Mouse (Mus musculus) midbrain, embryonic 11.5 days (tissue): ENCODE data around the gene Egflam. TPM values are rescaled to one million over a fixed set of nuclear protein-coding genes. Genes with fewer than 3 reads are reported as not detected.

Experiments
- ATAC-seq: fragments of 200-750 bp; cut with Nextera tagmentation; 2 replicates; pipeline ENCODE4 v1.8.0; 2017; ENCODE audit warnings: moderate TSS enrichment, moderate library complexity; ENCODE audit not compliant: low FRiP score
- DNase-seq: peaks from one replicate; pipeline ENCODE4 v3.0.0; 2015; ENCODE audit warnings: low spot score; ENCODE audit errors: missing footprints
- H3K27ac ChIP-seq: fragments of 300-500 bp; sonication (generic); 2 replicates; pipeline ENCODE4 v1.5.1; 2014; ENCODE audit warnings: low read depth, low read length
- H3K27me3 ChIP-seq: fragments of 300-500 bp; sonication (generic); 2 replicates; pipeline ENCODE4 v1.6.1; 2014; ENCODE audit warnings: mild to moderate bottlenecking, low read length, moderate library complexity, mixed read lengths; ENCODE audit not compliant: control insufficient read depth, insufficient read depth
- H3K36me3 ChIP-seq: fragments of 300-500 bp; sonication (generic); 2 replicates; pipeline ENCODE4 v1.6.1; 2014; ENCODE audit warnings: mild to moderate bottlenecking, low read length, moderate library complexity, mixed read lengths; ENCODE audit not compliant: control insufficient read depth, insufficient read depth
- H3K4me1 ChIP-seq: fragments of 300-500 bp; sonication (generic); 2 replicates; pipeline ENCODE4 v1.6.1; 2014; ENCODE audit warnings: low read length; ENCODE audit not compliant: control insufficient read depth, insufficient read depth
- H3K4me2 ChIP-seq: fragments of 300-500 bp; sonication (generic); 2 replicates; pipeline ENCODE4 v1.6.1; 2014; ENCODE audit warnings: mild to moderate bottlenecking, moderate library complexity
- H3K4me3 ChIP-seq: fragments of 300-500 bp; sonication (generic); 2 replicates; pipeline ENCODE4 v1.5.1; 2014; ENCODE audit warnings: low read depth, low read length
- H3K9ac ChIP-seq: fragments of 300-500 bp; sonication (generic); 2 replicates; pipeline ENCODE4 v1.6.1; 2014; ENCODE audit warnings: low read length
- H3K9me3 ChIP-seq: fragments of 300-500 bp; sonication (generic); 2 replicates; pipeline ENCODE4 v1.6.1; 2016; ENCODE audit warnings: low read length; ENCODE audit not compliant: control insufficient read depth
- WGBS: fragments of 180-500 bp; shearing (Covaris S2); extraction: QIAGEN DNeasy Blood & Tissue Kit; methylation state at CpG from one replicate; pipeline ENCODE4 v1.1.7; 2014; 5-methylcytosine and 5-hydroxymethylcytosine counted together
- polyA plus RNA-seq: library from polyadenylated mRNA; unstranded; fragments of >200 nt; fragmentation: Nextera tagmentation; extraction: Ambion mirVana; gene quantifications from 2 replicates; pipeline ENCODE4 v1.2.1, GENCODE M21; 2014

The Egflam gene
- polyA plus RNA-seq, 1 experiment from 2014 or later = 10.3 TPM

- Histone ChIP-seq H3K36me3 (peaks cover 3% of the 10 kb centered on the region; the same call in 1 of the 2 replicates), H3K4me2 (no peak overlapping the region), H3K4me1 (no peaks in the 10 kb centered on the region), H3K9ac (no peak overlapping the region), H3K4me3 (no peak overlapping the region), H3K9me3 (no peaks in the 10 kb centered on the region), H3K27ac (no peak overlapping the region), H3K27me3 (no peaks in the 10 kb centered on the region)
- DNase-seq (no peak), ATAC-seq (no peak)
- WGBS = 86% methylated on average over 6 of the region's 6 CpGs
Measured at GRCm38 (mm10) chr15:7163851-7164250, 234.3 kb downstream of the Egflam start.

DNA sequence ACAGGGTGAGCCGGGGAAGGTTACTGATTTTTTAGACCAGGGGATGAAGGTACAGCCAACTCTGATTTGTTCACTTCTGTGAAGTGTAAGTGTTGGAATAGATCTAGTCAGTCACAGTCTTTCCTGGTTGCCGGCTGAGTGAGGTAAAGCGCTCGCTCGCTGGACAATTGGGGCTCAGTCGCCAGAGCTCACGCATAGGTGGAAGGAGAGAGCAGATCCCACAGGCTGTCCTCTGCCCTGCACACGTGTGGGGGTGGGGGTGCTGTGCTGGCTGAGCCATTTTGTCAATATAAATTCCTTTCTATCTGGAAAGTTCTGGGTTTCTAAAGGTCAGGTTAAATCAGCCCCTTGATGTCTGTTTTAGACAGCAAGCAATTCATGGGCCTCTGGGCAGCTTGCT lies 237.9 kb downstream of the Egflam start:
- H3K4me3 ChIP-seq = no peak overlapping the region
- no peak overlapping the region for H3K4me2 ChIP-seq
- no peak overlapping the region for H3K27ac ChIP-seq
- no peaks in the 10 kb centered on the region for H3K36me3 ChIP-seq
- no peaks in the 10 kb centered on the region for H3K27me3 ChIP-seq
- no peak overlapping the region for H3K9ac ChIP-seq
- no peaks in the 10 kb centered on the region for H3K9me3 ChIP-seq
- no peak for ATAC-seq
- DNase-seq = no peak
- H3K4me1 ChIP-seq = no peaks in the 10 kb centered on the region
- WGBS = 84% methylated on average over 8 of the region's 8 CpGs

DNA sequence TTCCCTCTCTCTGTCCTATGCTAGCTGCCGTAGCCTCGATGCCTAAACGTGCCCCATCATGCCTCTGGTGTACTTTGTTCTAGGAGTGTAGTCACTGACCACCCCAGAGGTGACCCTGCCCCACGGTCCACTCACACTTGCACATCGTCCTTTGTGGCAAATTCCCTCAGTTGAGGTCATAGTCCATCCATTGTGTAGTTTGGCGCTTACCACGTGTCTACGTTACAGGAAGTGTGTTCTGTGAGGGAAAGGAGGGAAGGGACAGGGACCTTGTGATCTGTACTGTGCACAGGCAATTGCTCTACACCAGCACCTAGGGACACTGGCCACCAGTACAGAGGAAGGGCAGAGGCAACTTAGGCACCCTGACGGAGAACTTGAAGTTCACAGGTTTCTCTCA lies 238.3 kb downstream of the Egflam start:
- Histone ChIP-seq H3K36me3 (no peaks in the 10 kb centered on the region), H3K9me3 (no peaks in the 10 kb centered on the region), H3K27ac (no peak overlapping the region), H3K4me2 (no peak overlapping the region), H3K4me1 (no peaks in the 10 kb centered on the region), H3K4me3 (no peak overlapping the region), H3K9ac (no peak overlapping the region), H3K27me3 (no peaks in the 10 kb centered on the region)
- 88% methylated on average over 9 of the region's 9 CpGs for WGBS
- no peak for DNase-seq
- ATAC-seq = no peak

DNA sequence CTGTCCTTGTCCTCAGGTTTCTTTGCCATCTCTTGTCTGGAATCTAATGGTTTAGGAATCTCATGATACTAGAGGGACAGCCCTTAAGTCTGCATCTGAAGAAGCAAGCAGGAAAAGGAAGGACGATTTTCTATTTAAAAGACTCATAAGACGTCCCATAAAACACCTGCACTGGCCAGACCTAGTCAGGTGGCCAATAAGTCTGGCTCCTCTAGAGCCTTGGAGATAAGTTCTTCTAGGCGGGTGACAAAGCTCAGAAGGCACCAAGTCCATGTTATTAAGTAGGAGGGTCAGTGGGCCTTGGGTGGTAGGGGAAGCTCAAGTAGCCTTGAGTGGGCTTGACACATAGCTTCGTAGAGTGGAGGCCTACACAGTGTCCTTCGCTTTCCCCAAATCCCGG lies 240.5 kb downstream of the Egflam start:
- no peaks in the 10 kb centered on the region for H3K27me3 ChIP-seq
- 92% methylated on average over 6 of the region's 6 CpGs for WGBS
- no peak for ATAC-seq

More for the DNA sequence above, 240.5 kb downstream of the Egflam start:
- Histone ChIP-seq H3K4me2 (no peak overlapping the region), H3K9ac (no peak overlapping the region), H3K36me3 (no peaks in the 10 kb centered on the region), H3K27ac (no peak overlapping the region), H3K4me3 (no peak overlapping the region), H3K9me3 (no peaks in the 10 kb centered on the region), H3K4me1 (no peaks in the 10 kb centered on the region)
- DNase-seq = no peak
